Mouse (Mus musculus) thymus, adult 18-20 months (tissue): ENCODE measurements around the gene Mier2.
A peak's percentile ranks its signal among the peaks of the same experiment; 100 is the strongest.

ENCODE experiments used
- DNase-seq, 2 experiments: peaks; one replicate each; pipeline ENCODE4 v3.0.0; 2022; ENCODE audit warnings: mixed read lengths in 2 of 2

The Mier2 gene

GRCm38 (mm10) chr10:79574350-79574749, 19.4 kb upstream of the Mier2 start:
- no peak for DNase-seq

- DNase-seq = no peak
Measured at GRCm38 (mm10) chr10:79573611-79574010, 18.6 kb upstream of the Mier2 start.

- no peak for DNase-seq
Measured at GRCm38 (mm10) chr10:79571314-79571713, 16.3 kb upstream of the Mier2 start.

GRCm38 (mm10) chr10:79569921-79570320, 14.9 kb upstream of the Mier2 start:
- no peak for DNase-seq

- DNase-seq = no peak
Measured at GRCm38 (mm10) chr10:79559716-79560115, 4.7 kb upstream of the Mier2 start.

GRCm38 (mm10) chr10:79557496-79557895, 2.5 kb upstream of the Mier2 start:
- DNase-seq = no peak

- DNase-seq = no peak
Measured at GRCm38 (mm10) chr10:79556951-79557350, 2.0 kb upstream of the Mier2 start.

GRCm38 (mm10) chr10:79555238-79555724, 282 bp upstream of the Mier2 start:
- DNase-seq = no peak

GRCm38 (mm10) chr10:79553691-79554090, 1.3 kb downstream of the Mier2 start:
- DNase-seq = no peak

- DNase-seq = no peak
Measured at GRCm38 (mm10) chr10:79553176-79553575, 1.8 kb downstream of the Mier2 start.

GRCm38 (mm10) chr10:79552531-79552930, 2.5 kb downstream of the Mier2 start:
- no peak for DNase-seq

- no peak for DNase-seq
Measured at GRCm38 (mm10) chr10:79550366-79550765, 4.6 kb downstream of the Mier2 start.

- DNase-seq = no peak
Measured at GRCm38 (mm10) chr10:79548971-79549723, 5.9 kb downstream of the Mier2 start.

- peak in 1 of 2 experiments; percentile 3 for DNase-seq
Measured at GRCm38 (mm10) chr10:79548546-79548945, 6.5 kb downstream of the Mier2 start.

GRCm38 (mm10) chr10:79547148-79547675, 7.8 kb downstream of the Mier2 start:
- DNase-seq = no peak

- DNase-seq = no peak
Measured at GRCm38 (mm10) chr10:79546483-79546882, 8.5 kb downstream of the Mier2 start.

- DNase-seq = no peak
Measured at GRCm38 (mm10) chr10:79545891-79546290, 9.1 kb downstream of the Mier2 start.

GRCm38 (mm10) chr10:79544631-79545030, 10.4 kb downstream of the Mier2 start:
- no peak for DNase-seq

- DNase-seq = no peak
Measured at GRCm38 (mm10) chr10:79543884-79544597, 11.0 kb downstream of the Mier2 start.

GRCm38 (mm10) chr10:79542171-79542570, 12.8 kb downstream of the Mier2 start:
- DNase-seq = no peak

- no peak for DNase-seq
Measured at GRCm38 (mm10) chr10:79541522-79541921, 13.5 kb downstream of the Mier2 start.

- DNase-seq = no peak
Measured at GRCm38 (mm10) chr10:79540746-79541145, 14.3 kb downstream of the Mier2 start.

- no peak for DNase-seq
Measured at GRCm38 (mm10) chr10:79539701-79540495, 15.1 kb downstream of the Mier2 start.
